Mouse (Mus musculus) spleen, adult 2 months (tissue): ENCODE data around the gene Hoxc10.

ENCODE experiments used
- CTCF ChIP-seq: fragments of 200-500 bp; IDR thresholded peaks from 2 replicates; pipeline ENCODE4 v1.5.1; 2011; ENCODE audit warnings: mild to moderate bottlenecking, inconsistent platforms; ENCODE audit not compliant: insufficient read depth, insufficient read length, insufficient replicate concordance; ENCODE audit errors: extremely low read depth
- POLR2A ChIP-seq: fragments of 200-500 bp; IDR thresholded peaks from 2 replicates; pipeline ENCODE4 v1.6.1; 2011; ENCODE audit warnings: low read depth, low read length, inconsistent platforms

DNA sequence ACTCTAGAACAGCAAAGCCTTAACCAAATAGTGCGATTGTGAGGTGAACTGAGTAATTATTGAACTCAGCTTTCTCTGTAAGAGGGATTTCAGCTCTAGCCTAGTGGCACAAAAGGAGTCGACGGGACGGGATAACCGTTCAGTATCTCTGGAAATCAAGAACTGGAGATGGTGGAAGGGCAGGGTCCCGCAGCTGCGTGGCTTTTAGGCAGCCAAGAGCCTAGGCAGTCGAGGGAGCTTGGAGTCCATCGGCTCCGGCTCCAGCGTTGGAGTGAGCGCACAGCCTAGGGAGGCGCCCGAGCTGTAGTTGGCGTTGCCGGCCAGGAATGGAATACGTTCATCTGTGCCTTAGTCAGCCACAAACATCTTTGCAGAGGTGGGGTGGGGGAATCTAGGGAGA is 38.7 kb downstream of the Hoxc10 start:
- TF ChIP-seq CTCF (no peak), POLR2A (no peak)
